Mouse (Mus musculus): Measurements from ENCODE around the gene Ucp1. TPM values are rescaled to one million over a fixed set of nuclear protein-coding genes. Genes with fewer than 3 reads are reported as not detected.
A peak's percentile ranks its signal among the peaks of the same experiment; 100 is the strongest.

The Ucp1 gene
- polyA plus RNA-seq, 1 experiment = not detected

- Histone ChIP-seq H3K4me3 (ENCODE audit: insufficient read depth, poor library complexity, severe bottlenecking) (no peak overlapping the region), H3K79me2 (ENCODE audit: control insufficient read depth, insufficient read depth) (no peaks in the 10 kb centered on the region), H3ac (ENCODE audit: control insufficient read depth, insufficient read length, low read depth) (no peak overlapping the region), H3K27me3 (ENCODE audit: control insufficient read depth, insufficient read depth, insufficient read length) (no peaks in the 10 kb centered on the region), H3K79me3 (ENCODE audit: low read depth) (no peaks in the 10 kb centered on the region), H3K36me3 (ENCODE audit: control insufficient read depth, insufficient read depth) (peaks cover 19% of the 10 kb centered on the region)
- no peak for TF ChIP-seq FOSL1 (IDR thresholded peaks at IDR 0.05; ENCODE audit: insufficient read depth, low read length, poor library complexity, severe bottlenecking)
- TF ChIP-seq MYOG (IDR thresholded peaks at IDR 0.05; ENCODE audit: control insufficient read depth, extremely low read depth, insufficient read length) = no peak
- no peak for TF ChIP-seq CEBPB (IDR thresholded peaks at IDR 0.05; ENCODE audit: low read depth)
- TF ChIP-seq MAX (IDR thresholded peaks at IDR 0.05) = no peak
- TF ChIP-seq USF1 (IDR thresholded peaks at IDR 0.05; ENCODE audit: low read depth) = no peak
- no peak for TF ChIP-seq CTCF (IDR thresholded peaks at IDR 0.05; ENCODE audit: control insufficient read depth, insufficient read depth, insufficient read length)
- TF ChIP-seq MYOD1 (IDR thresholded peaks at IDR 0.05; ENCODE audit: control insufficient read depth, insufficient read length, low read depth) = no peak
These were observed 30.4 kb downstream of the Ucp1 start for GRCm38 (mm10) chr8:83320543-83320942.

- Histone ChIP-seq H3K27me3 (ENCODE audit: control insufficient read depth, insufficient read depth, insufficient read length) (no peaks in the 10 kb centered on the region), H3K36me3 (ENCODE audit: control insufficient read depth, insufficient read depth) (peaks cover 7% of the 10 kb centered on the region), H3K79me3 (ENCODE audit: low read depth) (no peaks in the 10 kb centered on the region), H3K79me2 (ENCODE audit: control insufficient read depth, insufficient read depth) (no peaks in the 10 kb centered on the region), H3ac (ENCODE audit: control insufficient read depth, insufficient read length, low read depth) (no peak overlapping the region), H3K4me3 (ENCODE audit: insufficient read depth, poor library complexity, severe bottlenecking) (no peak overlapping the region)
- no peak for TF ChIP-seq CTCF (IDR thresholded peaks at IDR 0.05; ENCODE audit: control insufficient read depth, insufficient read depth, insufficient read length)
- no peak for TF ChIP-seq MAX (IDR thresholded peaks at IDR 0.05)
- TF ChIP-seq FOSL1 (IDR thresholded peaks at IDR 0.05; ENCODE audit: insufficient read depth, low read length, poor library complexity, severe bottlenecking) = no peak
- no peak for TF ChIP-seq MYOD1 (IDR thresholded peaks at IDR 0.05; ENCODE audit: control insufficient read depth, insufficient read length, low read depth)
- no peak for TF ChIP-seq USF1 (IDR thresholded peaks at IDR 0.05; ENCODE audit: low read depth)
- TF ChIP-seq CEBPB (IDR thresholded peaks at IDR 0.05; ENCODE audit: low read depth) = no peak
- TF ChIP-seq MYOG (IDR thresholded peaks at IDR 0.05; ENCODE audit: control insufficient read depth, extremely low read depth, insufficient read length) = no peak
These were observed 32.2 kb downstream of the Ucp1 start for GRCm38 (mm10) chr8:83322374-83322773.

GRCm38 (mm10) chr8:83323056-83323455 is 32.9 kb downstream of the Ucp1 start:
- TF ChIP-seq MYOD1 (IDR thresholded peaks at IDR 0.05; ENCODE audit: control insufficient read depth, insufficient read length, low read depth) (no peak), MAX (IDR thresholded peaks at IDR 0.05) (no peak), MYOG (IDR thresholded peaks at IDR 0.05; ENCODE audit: control insufficient read depth, extremely low read depth, insufficient read length) (no peak), FOSL1 (IDR thresholded peaks at IDR 0.05; ENCODE audit: insufficient read depth, low read length, poor library complexity, severe bottlenecking) (no peak), CTCF (IDR thresholded peaks at IDR 0.05; ENCODE audit: control insufficient read depth, insufficient read depth, insufficient read length) (no peak), USF1 (IDR thresholded peaks at IDR 0.05; ENCODE audit: low read depth) (no peak), CEBPB (IDR thresholded peaks at IDR 0.05; ENCODE audit: low read depth) (no peak)
- H3K79me3 ChIP-seq (ENCODE audit: low read depth) = no peaks in the 10 kb centered on the region
- H3ac ChIP-seq (ENCODE audit: control insufficient read depth, insufficient read length, low read depth) = no peak overlapping the region
- H3K36me3 ChIP-seq (ENCODE audit: control insufficient read depth, insufficient read depth) = peaks cover 7% of the 10 kb centered on the region
- no peak overlapping the region for H3K4me3 ChIP-seq (ENCODE audit: insufficient read depth, poor library complexity, severe bottlenecking)
- H3K79me2 ChIP-seq (ENCODE audit: control insufficient read depth, insufficient read depth) = no peaks in the 10 kb centered on the region
- H3K27me3 ChIP-seq (ENCODE audit: control insufficient read depth, insufficient read depth, insufficient read length) = no peaks in the 10 kb centered on the region

GRCm38 (mm10) chr8:83327889-83328288 is 37.7 kb downstream of the Ucp1 start:
- Histone ChIP-seq H3K36me3 (ENCODE audit: control insufficient read depth, insufficient read depth) (no peaks in the 10 kb centered on the region), H3K79me2 (ENCODE audit: control insufficient read depth, insufficient read depth) (no peaks in the 10 kb centered on the region), H3K27me3 (ENCODE audit: control insufficient read depth, insufficient read depth, insufficient read length) (no peaks in the 10 kb centered on the region), H3K4me3 (ENCODE audit: insufficient read depth, poor library complexity, severe bottlenecking) (no peak overlapping the region), H3K79me3 (ENCODE audit: low read depth) (no peaks in the 10 kb centered on the region), H3ac (ENCODE audit: control insufficient read depth, insufficient read length, low read depth) (no peak overlapping the region)
- TF ChIP-seq USF1 (IDR thresholded peaks at IDR 0.05; ENCODE audit: low read depth) (no peak), MYOG (IDR thresholded peaks at IDR 0.05; ENCODE audit: control insufficient read depth, extremely low read depth, insufficient read length) (no peak), MYOD1 (IDR thresholded peaks at IDR 0.05; ENCODE audit: control insufficient read depth, insufficient read length, low read depth) (no peak), FOSL1 (IDR thresholded peaks at IDR 0.05; ENCODE audit: insufficient read depth, low read length, poor library complexity, severe bottlenecking) (no peak), CTCF (IDR thresholded peaks at IDR 0.05; ENCODE audit: control insufficient read depth, insufficient read depth, insufficient read length) (no peak), MAX (IDR thresholded peaks at IDR 0.05) (no peak), CEBPB (IDR thresholded peaks at IDR 0.05; ENCODE audit: low read depth) (no peak)

GRCm38 (mm10) chr8:83331567-83331898 is 41.4 kb downstream of the Ucp1 start:
- Histone ChIP-seq H3ac (ENCODE audit: control insufficient read depth, insufficient read length, low read depth) (no peak overlapping the region), H3K27me3 (ENCODE audit: control insufficient read depth, insufficient read depth, insufficient read length) (peaks cover 3% of the 10 kb centered on the region), H3K36me3 (ENCODE audit: control insufficient read depth, insufficient read depth) (no peaks in the 10 kb centered on the region), H3K79me2 (ENCODE audit: control insufficient read depth, insufficient read depth) (no peaks in the 10 kb centered on the region), H3K79me3 (ENCODE audit: low read depth) (no peaks in the 10 kb centered on the region), H3K4me3 (ENCODE audit: insufficient read depth, poor library complexity, severe bottlenecking) (peak overlapping the region; percentile 78)
- peak; percentile 22 for TF ChIP-seq MYOD1 (IDR thresholded peaks at IDR 0.05; ENCODE audit: control insufficient read depth, insufficient read length, low read depth)
- peak; percentile 42 for TF ChIP-seq USF1 (IDR thresholded peaks at IDR 0.05; ENCODE audit: low read depth)
- no peak for TF ChIP-seq MYOG (IDR thresholded peaks at IDR 0.05; ENCODE audit: control insufficient read depth, extremely low read depth, insufficient read length)

Data from C2C12 (cell line).